Mouse (Mus musculus) intestine, embryonic 16.5 days (tissue): ENCODE results near the gene Zfhx3. TPM values are rescaled to one million over a fixed set of nuclear protein-coding genes. Genes with fewer than 3 reads are reported as not detected.

Source experiments
- ATAC-seq: fragments of 200-750 bp; cut with Nextera tagmentation; 2 replicates; pipeline ENCODE4 v1.8.0; 2017; ENCODE audit warnings: moderate TSS enrichment, moderate library complexity
- H3K27ac ChIP-seq: fragments of 300-500 bp; sonication (generic); 2 replicates; pipeline ENCODE4 v1.5.1; 2014; ENCODE audit warnings: mild to moderate bottlenecking, low read length
- H3K27me3 ChIP-seq: fragments of 300-500 bp; sonication (generic); replicated peaks from 2 replicates; pipeline ENCODE4 v1.6.1; 2014; ENCODE audit warnings: low read length, control low read depth, mixed read lengths; ENCODE audit not compliant: control insufficient read depth, insufficient read depth
- H3K36me3 ChIP-seq: fragments of 300-500 bp; sonication (generic); 2 replicates; pipeline ENCODE4 v1.6.1; 2014; ENCODE audit warnings: low read length, control low read depth; ENCODE audit not compliant: control insufficient read depth, insufficient read depth
- H3K4me1 ChIP-seq: fragments of 300-500 bp; sonication (generic); 2 replicates; pipeline ENCODE4 v1.6.1; 2014; ENCODE audit warnings: low read length, control low read depth, mixed read lengths; ENCODE audit not compliant: control insufficient read depth, insufficient read depth
- H3K4me2 ChIP-seq: fragments of 300-500 bp; sonication (generic); 2 replicates; pipeline ENCODE4 v1.6.1; 2014; ENCODE audit warnings: low read depth, low read length, control low read depth
- H3K4me3 ChIP-seq: fragments of 300-500 bp; sonication (generic); 2 replicates; pipeline ENCODE4 v1.5.1; 2014; ENCODE audit warnings: mild to moderate bottlenecking, low read length
- H3K9ac ChIP-seq: fragments of 300-500 bp; sonication (generic); 2 replicates; pipeline ENCODE4 v1.6.1; 2014; ENCODE audit warnings: low read depth, low read length
- H3K9me3 ChIP-seq: fragments of 300-500 bp; sonication (generic); 2 replicates; pipeline ENCODE4 v1.6.1; 2016; ENCODE audit warnings: low read length, control low read depth; ENCODE audit not compliant: control insufficient read depth
- WGBS: fragments of 180-500 bp; shearing (Covaris S2); extraction: QIAGEN DNeasy Blood & Tissue Kit; methylation state at CpG from one replicate; pipeline ENCODE4 v1.1.7; 2014; 5-methylcytosine and 5-hydroxymethylcytosine counted together
- polyA plus RNA-seq: library from polyadenylated mRNA; unstranded; fragments of >200 nt; fragmentation: Nextera tagmentation; extraction: Ambion mirVana; gene quantifications from 2 replicates; pipeline ENCODE4 v1.2.1, GENCODE M21; 2015

Zfhx3 gene
- polyA plus RNA-seq, 1 experiment from 2014 or later: 6.1 TPM

- H3K4me3 ChIP-seq: no peak overlapping the region
- ATAC-seq: no peak
- H3K27me3 ChIP-seq: no peaks in the 10 kb centered on the region
- no peaks in the 10 kb centered on the region for H3K36me3 ChIP-seq
- no peak overlapping the region for H3K27ac ChIP-seq
- WGBS: 82% methylated on average over 4 of the region's 4 CpGs
- H3K9me3 ChIP-seq: no peaks in the 10 kb centered on the region
- H3K9ac ChIP-seq: no peak overlapping the region
- H3K4me2 ChIP-seq: no peak overlapping the region
- no peaks in the 10 kb centered on the region for H3K4me1 ChIP-seq
These were observed 240.9 kb downstream of the Zfhx3 start for GRCm38 (mm10) chr8:108183296-108183695.

- 58% methylated on average over 8 of the region's 8 CpGs for WGBS
- no peak for ATAC-seq
- no peak overlapping the region for H3K9ac ChIP-seq
- H3K4me2 ChIP-seq: no peak overlapping the region
- H3K4me1 ChIP-seq: no peaks in the 10 kb centered on the region
- H3K9me3 ChIP-seq: no peaks in the 10 kb centered on the region
- H3K4me3 ChIP-seq: no peak overlapping the region
- H3K36me3 ChIP-seq: no peaks in the 10 kb centered on the region
- H3K27me3 ChIP-seq: no peaks in the 10 kb centered on the region
- H3K27ac ChIP-seq: no peak overlapping the region
These were observed 241.5 kb downstream of the Zfhx3 start for GRCm38 (mm10) chr8:108183948-108184347.

GRCm38 (mm10) chr8:108186289-108186688 is 243.8 kb downstream of the Zfhx3 start:
- Histone ChIP-seq H3K27ac (no peak overlapping the region), H3K27me3 (no peaks in the 10 kb centered on the region), H3K9me3 (no peaks in the 10 kb centered on the region), H3K4me2 (no peak overlapping the region), H3K36me3 (no peaks in the 10 kb centered on the region), H3K9ac (no peak overlapping the region), H3K4me3 (no peak overlapping the region), H3K4me1 (no peaks in the 10 kb centered on the region)
- ATAC-seq: 0 out of 2 replicates have a peak, but pooled peaks have one; percentile 28
- WGBS: 86% methylated on average over 3 of the region's 3 CpGs

- no peak for ATAC-seq
- 68% methylated on average over 4 of the region's 4 CpGs for WGBS
These were observed 245.6 kb downstream of the Zfhx3 start for GRCm38 (mm10) chr8:108188044-108188443.

GRCm38 (mm10) chr8:108194571-108194970 is 252.1 kb downstream of the Zfhx3 start:
- no peaks in the 10 kb centered on the region for H3K36me3 ChIP-seq
- H3K9me3 ChIP-seq: no peaks in the 10 kb centered on the region
- H3K4me2 ChIP-seq: no peak overlapping the region
- no peaks in the 10 kb centered on the region for H3K27me3 ChIP-seq
- H3K4me3 ChIP-seq: no peak overlapping the region
- no peak for ATAC-seq
- H3K27ac ChIP-seq: no peak overlapping the region
- 44% methylated on average over 8 of the region's 8 CpGs for WGBS
- H3K9ac ChIP-seq: no peak overlapping the region
- H3K4me1 ChIP-seq: no peaks in the 10 kb centered on the region

More at GRCm38 (mm10) chr8:108188044-108188443, 245.6 kb downstream of the Zfhx3 start:
- Histone ChIP-seq H3K27me3 (no peaks in the 10 kb centered on the region), H3K4me1 (no peaks in the 10 kb centered on the region), H3K27ac (no peak overlapping the region), H3K36me3 (no peaks in the 10 kb centered on the region), H3K9ac (no peak overlapping the region), H3K4me2 (no peak overlapping the region), H3K9me3 (no peaks in the 10 kb centered on the region), H3K4me3 (no peak overlapping the region)

- no peaks in the 10 kb centered on the region for H3K4me1 ChIP-seq
- no peaks in the 10 kb centered on the region for H3K36me3 ChIP-seq
- no peak overlapping the region for H3K27ac ChIP-seq
- H3K9me3 ChIP-seq: no peaks in the 10 kb centered on the region
- H3K4me2 ChIP-seq: no peak overlapping the region
- WGBS: 93% methylated on average over 3 of the region's 3 CpGs
- no peak overlapping the region for H3K4me3 ChIP-seq
- no peaks in the 10 kb centered on the region for H3K27me3 ChIP-seq
- no peak overlapping the region for H3K9ac ChIP-seq
- ATAC-seq: no peak
These were observed 272.6 kb downstream of the Zfhx3 start for GRCm38 (mm10) chr8:108215026-108215425.

GRCm38 (mm10) chr8:108218171-108218840 is 275.9 kb downstream of the Zfhx3 start:
- H3K27ac ChIP-seq: no peak overlapping the region
- no peak for ATAC-seq
- no peaks in the 10 kb centered on the region for H3K36me3 ChIP-seq
- no peak overlapping the region for H3K4me2 ChIP-seq
- no peak overlapping the region for H3K4me3 ChIP-seq
- no peaks in the 10 kb centered on the region for H3K27me3 ChIP-seq
- no peaks in the 10 kb centered on the region for H3K4me1 ChIP-seq
- 68% methylated on average over 13 of the region's 13 CpGs for WGBS
- no peaks in the 10 kb centered on the region for H3K9me3 ChIP-seq
- H3K9ac ChIP-seq: no peak overlapping the region

GRCm38 (mm10) chr8:108220511-108220910 is 278.1 kb downstream of the Zfhx3 start:
- Histone ChIP-seq H3K36me3 (no peaks in the 10 kb centered on the region), H3K9me3 (no peaks in the 10 kb centered on the region), H3K4me3 (no peak overlapping the region), H3K9ac (no peak overlapping the region), H3K4me2 (no peak overlapping the region), H3K27me3 (no peaks in the 10 kb centered on the region), H3K4me1 (no peaks in the 10 kb centered on the region), H3K27ac (no peak overlapping the region)
- no peak for ATAC-seq
- WGBS: 60% methylated on average over 3 of the region's 3 CpGs

GRCm38 (mm10) chr8:108222091-108222490 is 279.6 kb downstream of the Zfhx3 start:
- no peaks in the 10 kb centered on the region for H3K4me1 ChIP-seq
- H3K9me3 ChIP-seq: no peaks in the 10 kb centered on the region
- H3K36me3 ChIP-seq: no peaks in the 10 kb centered on the region
- no peak overlapping the region for H3K9ac ChIP-seq
- no peak overlapping the region for H3K4me2 ChIP-seq
- H3K4me3 ChIP-seq: no peak overlapping the region
- H3K27me3 ChIP-seq: no peaks in the 10 kb centered on the region
- no peak for ATAC-seq
- 69% methylated on average over 2 of the region's 2 CpGs for WGBS
- no peak overlapping the region for H3K27ac ChIP-seq

GRCm38 (mm10) chr8:108232326-108232725 is 289.9 kb downstream of the Zfhx3 start:
- H3K4me3 ChIP-seq: no peak overlapping the region
- H3K27ac ChIP-seq: no peak overlapping the region
- no peaks in the 10 kb centered on the region for H3K4me1 ChIP-seq
- H3K27me3 ChIP-seq: no peaks in the 10 kb centered on the region
- H3K9me3 ChIP-seq: no peaks in the 10 kb centered on the region
- WGBS: 84% methylated on average over 7 of the region's 7 CpGs
- H3K4me2 ChIP-seq: no peak overlapping the region
- H3K9ac ChIP-seq: no peak overlapping the region
- H3K36me3 ChIP-seq: no peaks in the 10 kb centered on the region
- ATAC-seq: no peak
